Mouse (Mus musculus) liver, embryonic 15.5 days (tissue): ENCODE data around the gene 2610507B11Rik. TPM values are rescaled to one million over a fixed set of nuclear protein-coding genes. Genes with fewer than 3 reads are reported as not detected.

ENCODE experiments used
- ATAC-seq: fragments of 200-750 bp; cut with Nextera tagmentation; 2 replicates; pipeline ENCODE4 v1.8.0; 2017; ENCODE audit warnings: moderate number of reproducible peaks, mild to moderate bottlenecking, moderate library complexity; ENCODE audit not compliant: insufficient read depth
- H3K27ac ChIP-seq: fragments of 300-500 bp; sonication (generic); replicated peaks from 2 replicates; pipeline ENCODE4 v1.5.1; 2015; ENCODE audit warnings: mild to moderate bottlenecking, inconsistent platforms
- H3K27me3 ChIP-seq: fragments of 300-500 bp; sonication (generic); 2 replicates; pipeline ENCODE4 v1.6.1; 2015; ENCODE audit warnings: mild to moderate bottlenecking, inconsistent platforms
- H3K36me3 ChIP-seq: fragments of 300-500 bp; sonication (generic); replicated peaks from 2 replicates; pipeline ENCODE4 v1.6.1; 2015; ENCODE audit warnings: moderate library complexity, mild to moderate bottlenecking, inconsistent platforms
- H3K4me1 ChIP-seq: fragments of 300-500 bp; sonication (generic); replicated peaks from 2 replicates; pipeline ENCODE4 v1.6.1; 2015; ENCODE audit warnings: inconsistent platforms
- H3K4me2 ChIP-seq: fragments of 300-500 bp; sonication (generic); 2 replicates; pipeline ENCODE4 v1.6.1; 2015; ENCODE audit warnings: moderate library complexity, mild to moderate bottlenecking, inconsistent platforms
- H3K4me3 ChIP-seq: fragments of 300-500 bp; sonication (generic); replicated peaks from 2 replicates; pipeline ENCODE4 v1.5.1; 2015; ENCODE audit warnings: mild to moderate bottlenecking, inconsistent platforms
- H3K9ac ChIP-seq: fragments of 300-500 bp; sonication (generic); 2 replicates; pipeline ENCODE4 v1.6.1; 2015; ENCODE audit warnings: moderate library complexity, mild to moderate bottlenecking, inconsistent platforms
- H3K9me3 ChIP-seq: fragments of 300-500 bp; sonication (generic); replicated peaks from 2 replicates; pipeline ENCODE4 v1.6.1; 2016; ENCODE audit warnings: inconsistent platforms
- WGBS: fragments of 180-500 bp; shearing (Covaris S2); methylation state at CpG from one replicate; pipeline ENCODE4 v1.1.7; 2015; ENCODE audit warnings: mixed read lengths; ENCODE audit not compliant: insufficient replicate concordance; 5-methylcytosine and 5-hydroxymethylcytosine counted together
- polyA plus RNA-seq: library from polyadenylated mRNA; unstranded; fragments of >200 nt; fragmentation: Nextera tagmentation; extraction: Ambion mirVana; gene quantifications from 2 replicates; pipeline ENCODE4 v1.2.1, GENCODE M21; 2015

The 2610507B11Rik gene
- polyA plus RNA-seq, 1 experiment from 2014 or later = 28.4 TPM

DNA sequence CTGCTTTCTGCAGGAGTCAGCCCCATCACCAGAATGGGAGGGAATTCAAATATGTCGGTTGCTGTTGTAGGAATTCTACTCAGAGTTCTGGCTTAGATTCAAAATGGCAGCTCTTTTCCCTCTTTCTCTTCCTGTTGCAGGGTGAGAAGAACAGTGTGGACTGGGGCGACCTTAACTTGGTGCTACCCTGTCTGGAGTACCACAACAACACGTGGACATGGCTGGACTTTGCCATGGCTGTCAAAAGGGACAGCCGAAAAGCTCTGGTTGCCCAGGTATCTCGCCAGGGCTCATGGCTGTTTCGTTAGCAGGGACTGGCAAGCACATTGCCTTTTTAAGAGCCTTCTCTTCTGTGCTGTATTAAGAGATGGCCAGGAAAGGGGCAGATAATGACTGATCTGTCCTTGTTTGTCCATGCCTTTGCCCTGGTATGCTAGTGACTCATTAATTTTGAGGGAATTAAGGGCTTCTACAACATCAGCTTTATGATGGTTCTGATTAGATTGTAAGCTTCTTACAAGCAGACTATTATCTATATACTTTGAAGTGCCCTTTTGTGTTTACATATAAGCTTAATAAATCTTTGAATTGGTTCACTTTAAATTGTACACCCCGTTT, 27.7 kb downstream of the 2610507B11Rik start:
- Histone ChIP-seq H3K36me3 (peaks cover 75% of the 10 kb centered on the region), H3K9me3 (no peaks in the 10 kb centered on the region), H3K27ac (no peak overlapping the region), H3K4me1 (no peaks in the 10 kb centered on the region), H3K4me3 (no peak overlapping the region), H3K27me3 (no peaks in the 10 kb centered on the region), H3K9ac (no peak overlapping the region), H3K4me2 (no peak overlapping the region)
- WGBS = 73% methylated on average over 7 of the region's 7 CpGs
- no peak for ATAC-seq

DNA sequence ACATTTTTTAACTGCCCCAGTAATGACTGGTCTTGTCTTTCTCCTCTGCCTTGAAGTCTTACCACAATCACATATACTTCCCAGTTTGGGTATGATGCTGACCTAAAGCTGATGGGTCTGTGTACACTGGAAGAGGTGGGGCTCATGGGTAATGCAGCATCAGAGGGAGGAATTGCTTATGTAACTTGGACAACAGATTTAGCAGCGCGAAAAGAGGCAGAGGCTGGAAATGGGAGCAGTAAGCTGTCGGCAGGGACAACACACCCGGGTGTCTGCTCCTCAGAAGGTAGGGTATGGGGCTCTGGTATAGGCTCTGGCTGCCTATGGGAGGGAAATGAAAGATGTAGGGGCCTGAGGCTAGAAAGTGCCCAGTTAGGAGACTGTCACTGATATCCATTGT, 29.1 kb downstream of the 2610507B11Rik start, which contains the start of gene BC030499:
Gene BC030499 (plus strand): TSS at position 188 of the 400 bp plus-strand sequence.
- no peak within 1 kb of the TSS for H3K4me3 ChIP-seq
- no peak within 1 kb of the TSS for H3K9ac ChIP-seq
- H3K4me2 ChIP-seq = no peak within 1 kb of the TSS
- no peaks in the 10 kb centered on the region for H3K4me1 ChIP-seq
- H3K36me3 ChIP-seq = peaks cover 62% of the 10 kb centered on the region
- H3K9me3 ChIP-seq = no peaks in the 10 kb centered on the region
- ATAC-seq = no peak
- WGBS = 84% methylated on average over 4 of the region's 4 CpGs
- H3K27me3 ChIP-seq = no peaks in the 10 kb centered on the region
- H3K27ac ChIP-seq = no peak within 1 kb of the TSS

DNA sequence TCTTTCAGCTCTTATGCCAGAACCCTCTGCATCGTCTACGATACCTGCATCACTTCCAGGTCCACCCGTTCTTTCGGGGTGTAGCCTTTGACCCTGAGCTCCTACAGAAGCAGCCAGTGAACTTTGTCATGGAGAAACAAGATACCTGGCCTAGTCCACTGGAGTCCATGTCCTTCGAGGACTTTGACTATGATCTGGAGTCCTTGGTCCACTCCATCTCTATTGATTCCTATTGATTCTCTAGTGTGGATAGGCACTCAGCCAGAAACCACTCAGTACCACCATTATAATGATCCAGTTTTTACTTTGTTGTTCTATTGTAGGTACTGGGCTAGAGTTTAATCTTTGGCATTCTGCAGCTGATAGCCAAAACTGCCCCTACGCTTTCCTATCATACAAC, 33.0 kb downstream of the 2610507B11Rik start:
- no peak for ATAC-seq
- Histone ChIP-seq H3K4me2 (no peak overlapping the region), H3K4me1 (no peaks in the 10 kb centered on the region), H3K27ac (no peak overlapping the region), H3K9ac (no peak overlapping the region), H3K36me3 (peaks cover 25% of the 10 kb centered on the region), H3K4me3 (no peak overlapping the region), H3K27me3 (no peaks in the 10 kb centered on the region), H3K9me3 (no peaks in the 10 kb centered on the region)
- 73% methylated on average over 6 of the region's 6 CpGs for WGBS

DNA sequence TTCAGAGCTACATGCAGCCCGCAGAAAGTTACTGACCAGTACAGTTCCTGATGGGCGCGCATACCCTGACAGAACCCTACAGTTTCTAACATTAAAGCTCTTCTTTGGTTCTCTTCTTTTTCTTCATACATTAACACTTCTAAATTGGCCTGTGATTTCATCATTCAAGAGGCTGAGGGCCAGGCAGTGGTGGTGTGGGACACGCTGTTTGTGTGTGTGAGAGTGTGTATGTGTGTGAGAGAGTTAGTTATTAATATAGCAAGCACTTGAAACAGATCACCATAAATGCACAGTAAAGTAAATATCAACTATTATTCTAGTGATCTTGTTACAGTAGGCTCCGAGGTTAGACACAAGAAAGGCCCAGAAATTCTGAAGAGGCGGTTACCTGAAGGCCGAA, 39.4 kb downstream of the 2610507B11Rik start:
- Histone ChIP-seq H3K4me1 (peaks cover 35% of the 10 kb centered on the region), H3K27ac (peak overlapping the region; percentile 85), H3K27me3 (no peaks in the 10 kb centered on the region), H3K9ac (peak overlapping the region; percentile 86), H3K36me3 (peaks cover 29% of the 10 kb centered on the region), H3K4me3 (peak overlapping the region; percentile 90), H3K4me2 (peak overlapping the region; percentile 78), H3K9me3 (no peaks in the 10 kb centered on the region)
- 73% methylated on average over 7 of the region's 7 CpGs for WGBS
- ATAC-seq = peak; percentile 5; the same call in 1 of the 2 replicates

DNA sequence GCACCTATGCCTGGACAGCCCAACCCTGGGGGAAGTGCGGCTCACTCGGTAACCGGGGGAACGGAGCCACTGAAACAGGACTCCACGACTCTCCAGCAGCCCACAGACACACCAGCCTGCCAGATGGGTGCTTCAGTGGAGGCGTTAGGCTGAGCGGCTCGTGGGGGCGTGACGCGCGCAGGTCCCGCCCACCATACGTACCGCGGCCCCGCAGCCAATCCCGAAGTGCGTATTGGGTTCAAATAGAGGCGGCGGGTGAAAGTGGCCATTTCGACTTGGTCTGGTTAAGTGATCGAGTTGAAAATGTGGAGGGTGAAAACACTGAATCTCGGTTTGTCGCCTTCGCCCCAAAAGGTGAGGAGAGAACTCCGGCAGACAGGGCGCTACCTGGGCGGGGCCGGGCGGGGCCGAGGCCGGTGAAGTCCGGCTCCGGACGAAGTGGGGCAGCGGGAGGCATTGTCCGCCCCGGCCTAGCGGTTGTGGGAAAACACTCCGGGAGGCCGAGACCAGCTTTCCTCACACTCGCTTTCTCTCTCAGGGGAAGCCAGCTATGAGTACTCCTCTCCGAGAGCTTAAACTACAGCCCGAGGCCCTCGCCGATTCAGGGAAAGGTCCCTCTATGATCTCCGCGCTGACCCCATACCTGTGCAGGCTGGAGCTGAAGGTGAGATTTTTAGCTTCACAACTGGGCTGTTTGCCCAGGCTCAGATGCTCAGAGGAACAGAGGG, 40.0 kb downstream of the 2610507B11Rik start, which contains the start of gene Spag5:
Gene Spag5 (plus strand): TSS at position 173 of the 728 bp plus-strand sequence.
- peak within 1 kb of the TSS; percentile 85 for H3K27ac ChIP-seq
- peaks cover 40% of the 10 kb centered on the region for H3K4me1 ChIP-seq
- H3K27me3 ChIP-seq = no peaks in the 10 kb centered on the region
- H3K36me3 ChIP-seq = peaks cover 35% of the 10 kb centered on the region
- under 1% methylated on average over 49 of the region's 49 CpGs for WGBS
- ATAC-seq = peak; percentile 98
- no peaks in the 10 kb centered on the region for H3K9me3 ChIP-seq
- peak within 1 kb of the TSS; percentile 90 for H3K4me3 ChIP-seq
- peak within 1 kb of the TSS; percentile 86 for H3K9ac ChIP-seq
- H3K4me2 ChIP-seq = peak within 1 kb of the TSS; percentile 78

DNA sequence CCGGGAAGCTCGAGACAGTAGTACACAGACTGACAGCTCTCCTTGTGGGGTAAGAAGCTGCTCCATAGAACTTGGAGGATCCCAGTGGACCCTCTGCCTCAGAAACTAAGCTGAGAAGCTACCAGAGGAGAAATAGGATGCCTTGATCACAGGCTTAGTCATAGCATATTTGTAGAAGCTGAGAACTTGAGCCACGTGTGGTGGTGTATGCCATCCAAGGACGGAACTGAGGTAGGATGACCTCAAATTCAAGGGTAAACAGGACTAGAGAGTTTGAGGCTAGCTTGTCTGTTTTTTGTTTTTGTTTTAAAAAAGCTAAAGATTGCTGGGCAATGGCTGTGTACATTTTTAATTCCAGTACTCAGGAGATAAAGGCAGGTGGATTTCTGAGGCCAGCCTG, 43.7 kb downstream of the 2610507B11Rik start:
- no peaks in the 10 kb centered on the region for H3K9me3 ChIP-seq
- 83% methylated on average over 4 of the region's 4 CpGs for WGBS
- peaks cover 71% of the 10 kb centered on the region for H3K36me3 ChIP-seq
- H3K4me2 ChIP-seq = peak overlapping the region; percentile 43
- H3K4me3 ChIP-seq = peak overlapping the region; percentile 23
- ATAC-seq = no peak
- H3K27me3 ChIP-seq = no peaks in the 10 kb centered on the region
- H3K27ac ChIP-seq = no peak overlapping the region
- H3K4me1 ChIP-seq = peaks cover 51% of the 10 kb centered on the region
- no peak overlapping the region for H3K9ac ChIP-seq

DNA sequence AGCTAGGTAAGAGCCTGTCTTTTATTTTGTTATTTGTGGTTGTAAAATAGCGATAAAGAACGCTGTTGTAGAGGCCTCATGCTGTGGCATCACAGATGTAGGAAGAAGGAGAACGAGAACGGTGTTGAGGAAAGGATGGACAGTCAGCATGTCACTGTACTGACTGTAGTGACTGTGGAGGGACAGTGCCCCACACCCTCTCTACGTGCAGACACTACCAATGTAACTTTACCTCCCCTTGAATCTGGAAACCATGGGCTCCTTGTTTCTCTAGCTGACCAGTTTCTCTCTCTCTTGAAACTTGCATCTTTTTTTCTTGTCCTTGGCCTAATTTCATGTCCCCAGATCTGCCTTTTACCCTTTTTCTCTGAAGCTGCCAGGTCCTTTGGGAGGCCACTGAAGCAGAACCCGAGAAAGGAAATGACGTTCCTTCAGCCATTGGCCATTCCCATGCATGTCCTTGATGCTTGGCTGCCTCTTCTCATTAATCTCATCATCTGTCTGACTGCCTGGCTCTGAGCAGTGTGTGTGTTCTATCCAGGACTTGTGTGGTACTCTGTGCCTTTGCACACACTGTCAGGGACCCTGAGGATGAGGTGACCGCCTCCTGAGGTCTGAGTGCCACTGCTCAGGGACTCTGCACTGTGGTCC, 49.4 kb downstream of the 2610507B11Rik start:
- WGBS = 92% methylated on average over 8 of the region's 8 CpGs
- Histone ChIP-seq H3K9me3 (no peaks in the 10 kb centered on the region), H3K4me1 (peaks cover 16% of the 10 kb centered on the region), H3K4me3 (no peak overlapping the region), H3K36me3 (peaks cover 97% of the 10 kb centered on the region), H3K4me2 (no peak overlapping the region), H3K27ac (no peak overlapping the region), H3K9ac (no peak overlapping the region), H3K27me3 (no peaks in the 10 kb centered on the region)
- no peak for ATAC-seq

DNA sequence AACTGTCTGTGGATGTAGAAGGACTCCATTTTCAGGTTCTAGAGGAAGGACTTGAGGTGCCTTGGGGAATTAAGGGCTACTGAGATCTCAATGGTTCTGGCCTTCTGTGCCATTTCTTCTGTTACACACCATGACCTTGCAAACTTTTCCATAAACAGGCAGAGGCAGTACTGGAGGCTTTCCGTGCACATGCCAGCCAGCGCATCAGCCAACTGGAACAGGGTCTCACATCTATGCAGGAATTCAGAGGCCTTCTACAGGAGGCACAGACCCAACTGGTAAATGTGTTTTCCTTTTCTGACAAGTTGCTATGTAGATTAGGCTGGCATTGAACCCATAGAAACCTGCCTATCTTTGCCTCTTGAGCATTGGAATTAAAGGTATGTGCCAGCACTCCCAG, 52.1 kb downstream of the 2610507B11Rik start:
- Histone ChIP-seq H3K4me1 (no peaks in the 10 kb centered on the region), H3K36me3 (peaks cover 98% of the 10 kb centered on the region), H3K4me3 (no peak overlapping the region), H3K4me2 (no peak overlapping the region), H3K27ac (no peak overlapping the region), H3K27me3 (no peaks in the 10 kb centered on the region), H3K9ac (no peak overlapping the region), H3K9me3 (no peaks in the 10 kb centered on the region)
- ATAC-seq = no peak
- WGBS = 91% methylated on average over 2 of the region's 2 CpGs

DNA sequence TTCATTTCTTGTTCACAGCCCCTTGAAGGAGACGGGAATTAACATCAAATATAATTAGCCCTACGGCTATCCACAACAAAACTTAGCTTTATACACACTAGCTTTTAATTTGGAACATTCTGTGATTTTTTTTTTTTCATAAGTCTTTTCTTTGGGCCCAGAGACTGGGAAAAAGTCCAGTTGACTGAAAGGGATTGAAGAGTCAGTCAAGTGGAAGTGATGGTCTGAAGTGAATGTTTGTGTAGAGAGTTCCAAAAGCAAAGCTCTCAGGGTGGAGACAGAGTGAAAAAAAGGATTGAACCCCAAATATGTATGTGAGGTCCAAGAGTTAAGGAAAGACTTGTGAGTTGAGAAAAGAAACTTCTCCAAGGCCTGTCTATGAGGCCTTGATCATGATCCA, 56.9 kb downstream of the 2610507B11Rik start:
- Histone ChIP-seq H3K9me3 (no peaks in the 10 kb centered on the region), H3K27me3 (no peaks in the 10 kb centered on the region), H3K4me2 (no peak overlapping the region), H3K4me1 (peaks cover 11% of the 10 kb centered on the region), H3K4me3 (no peak overlapping the region), H3K36me3 (peaks cover 95% of the 10 kb centered on the region), H3K9ac (no peak overlapping the region), H3K27ac (no peak overlapping the region)
- WGBS = 83% methylated on average over 2 of the region's 2 CpGs
- ATAC-seq = no peak

DNA sequence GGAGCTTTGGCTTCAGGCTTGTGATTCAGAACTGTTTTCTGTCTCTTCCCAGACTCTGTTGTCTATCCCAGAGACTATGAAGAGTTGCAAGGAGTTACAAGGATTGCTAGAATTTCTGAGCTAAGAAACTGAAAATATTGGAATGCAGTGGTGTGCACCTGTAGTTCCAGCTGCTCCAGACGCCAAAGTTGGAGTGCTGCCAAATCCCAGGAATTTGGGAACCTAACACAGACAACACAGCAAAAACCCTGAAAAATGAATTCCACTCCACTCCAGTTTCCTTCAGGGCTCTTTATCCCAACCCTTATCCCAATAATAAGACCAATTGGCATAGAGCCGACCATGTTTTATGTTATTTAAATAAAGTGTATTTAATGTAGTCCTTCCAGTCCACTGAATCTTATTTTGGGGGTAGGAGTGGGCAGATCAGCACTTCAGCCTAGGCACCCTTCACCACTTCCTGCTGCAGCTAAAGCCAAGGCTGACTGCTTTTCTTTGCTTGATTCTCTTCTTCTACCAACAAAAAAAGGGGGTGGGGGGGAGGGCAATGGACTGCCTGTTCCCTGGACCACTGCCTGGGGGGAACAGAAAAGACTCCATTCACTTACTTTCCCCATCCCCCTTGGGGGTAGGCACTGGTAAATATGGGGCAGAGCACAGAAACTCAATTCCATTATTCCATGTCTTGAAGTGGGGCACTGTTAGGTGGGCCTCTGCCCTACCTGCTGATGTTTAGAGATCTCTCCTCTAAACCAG, 60.7 kb downstream of the 2610507B11Rik start:
- peak; percentile 14; the same call in 1 of the 2 replicates for ATAC-seq
- H3K4me2 ChIP-seq = no peak overlapping the region
- H3K9ac ChIP-seq = no peak overlapping the region
- no peak overlapping the region for H3K4me3 ChIP-seq
- peaks cover 56% of the 10 kb centered on the region for H3K36me3 ChIP-seq
- no peaks in the 10 kb centered on the region for H3K27me3 ChIP-seq
- H3K9me3 ChIP-seq = no peaks in the 10 kb centered on the region
- WGBS = 82% methylated on average over 2 of the region's 2 CpGs
- peak overlapping the region; percentile 15; the same call in 1 of the 2 replicates for H3K27ac ChIP-seq
- H3K4me1 ChIP-seq = peaks cover 16% of the 10 kb centered on the region
